Mouse (Mus musculus) cerebellum, adult 2 months (tissue): ENCODE measurements at regions not wholly inside any gene's neighbourhood (a gene's known extent, or its start where the extent isn't known, plus 50 kb on each side); places are given as distances from the start of the nearest gene placed in this dataset.

Experiments used
- CTCF ChIP-seq: fragments of 200-500 bp; IDR thresholded peaks from 2 replicates; pipeline ENCODE4 v1.5.1; 2011; ENCODE audit warnings: low read depth, mild to moderate bottlenecking, control low read depth, low read length, moderate library complexity, borderline replicate concordance; ENCODE audit not compliant: insufficient read depth
- POLR2A ChIP-seq: fragments of 200-500 bp; IDR thresholded peaks from 2 replicates; pipeline ENCODE4 v1.6.1; 2011; ENCODE audit warnings: low read length, control low read depth, borderline replicate concordance; ENCODE audit not compliant: insufficient read depth

DNA sequence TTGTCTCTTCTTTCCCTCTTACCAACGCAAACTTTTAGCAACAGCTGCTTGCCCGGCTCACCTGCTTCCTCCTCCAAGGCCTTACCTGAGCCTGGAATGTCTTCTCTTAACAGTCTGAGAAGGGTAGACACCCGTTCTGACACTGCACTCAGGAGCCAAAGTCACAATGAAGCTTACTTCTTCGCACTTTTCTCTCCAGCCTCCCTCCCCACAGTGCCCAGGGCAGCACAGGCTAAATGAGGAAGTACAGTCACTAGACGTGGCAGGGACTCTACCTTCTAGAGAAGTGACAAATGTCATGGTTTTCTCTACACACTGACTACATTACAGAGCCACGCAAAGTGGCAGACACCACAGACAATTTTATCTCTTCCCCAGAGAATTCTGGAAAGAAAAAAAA is 155.4 kb downstream of the Cartpt start:
- no peak for TF ChIP-seq CTCF
- no peak for TF ChIP-seq POLR2A
